Mouse (Mus musculus) hindbrain, embryonic 11.5 days (tissue): ENCODE measurements around the gene Sez6l. TPM values are rescaled to one million over a fixed set of nuclear protein-coding genes. Genes with fewer than 3 reads are reported as not detected.

Experiments
- ATAC-seq: fragments of 200-750 bp; cut with Nextera tagmentation; 2 replicates; pipeline ENCODE4 v1.8.0; 2017; ENCODE audit warnings: mild to moderate bottlenecking, moderate TSS enrichment, moderate library complexity; ENCODE audit not compliant: low FRiP score
- DNase-seq: peaks from one replicate; pipeline ENCODE4 v3.0.0-alpha.2; 2015; ENCODE audit warnings: low spot score
- H3K27ac ChIP-seq: fragments of 300-500 bp; sonication (generic); 2 replicates; pipeline ENCODE4 v1.5.1; 2014; ENCODE audit warnings: mild to moderate bottlenecking, low read depth, low read length
- H3K27me3 ChIP-seq: fragments of 300-500 bp; sonication (generic); 2 replicates; pipeline ENCODE4 v1.6.1; 2014; ENCODE audit warnings: mild to moderate bottlenecking, low read length, moderate library complexity, mixed read lengths; ENCODE audit not compliant: control insufficient read depth, insufficient read depth
- H3K36me3 ChIP-seq: fragments of 300-500 bp; sonication (generic); 2 replicates; pipeline ENCODE4 v1.6.1; 2014; ENCODE audit warnings: mild to moderate bottlenecking, low read length, moderate library complexity, mixed read lengths; ENCODE audit not compliant: control insufficient read depth, insufficient read depth
- H3K4me1 ChIP-seq: fragments of 300-500 bp; sonication (generic); replicated peaks from 2 replicates; pipeline ENCODE4 v1.6.1; 2014; ENCODE audit warnings: low read length, mixed read lengths; ENCODE audit not compliant: control insufficient read depth, insufficient read depth
- H3K4me2 ChIP-seq: fragments of 300-500 bp; sonication (generic); replicated peaks from 2 replicates; pipeline ENCODE4 v1.6.1; 2014; ENCODE audit warnings: mild to moderate bottlenecking, low read depth, low read length
- H3K4me3 ChIP-seq: fragments of 300-500 bp; sonication (generic); 2 replicates; pipeline ENCODE4 v1.5.1; 2014; ENCODE audit warnings: low read depth, low read length
- H3K9ac ChIP-seq: fragments of 300-500 bp; sonication (generic); 2 replicates; pipeline ENCODE4 v1.6.1; 2014; ENCODE audit warnings: low read depth, low read length
- H3K9me3 ChIP-seq: fragments of 300-500 bp; sonication (generic); 2 replicates; pipeline ENCODE4 v1.6.1; 2016; ENCODE audit warnings: low read length; ENCODE audit not compliant: control insufficient read depth
- WGBS: fragments of 180-500 bp; shearing (Covaris S2); extraction: QIAGEN DNeasy Blood & Tissue Kit; methylation state at CpG from one replicate; pipeline ENCODE4 v1.1.7; 2014; 5-methylcytosine and 5-hydroxymethylcytosine counted together
- polyA plus RNA-seq: library from polyadenylated mRNA; unstranded; fragments of >200 nt; fragmentation: Nextera tagmentation; extraction: Ambion mirVana; gene quantifications from 2 replicates; pipeline ENCODE4 v1.2.1, GENCODE M21; 2014

The Sez6l gene
- 4.9 and 5.1 TPM in 2 replicates for polyA plus RNA-seq

DNA sequence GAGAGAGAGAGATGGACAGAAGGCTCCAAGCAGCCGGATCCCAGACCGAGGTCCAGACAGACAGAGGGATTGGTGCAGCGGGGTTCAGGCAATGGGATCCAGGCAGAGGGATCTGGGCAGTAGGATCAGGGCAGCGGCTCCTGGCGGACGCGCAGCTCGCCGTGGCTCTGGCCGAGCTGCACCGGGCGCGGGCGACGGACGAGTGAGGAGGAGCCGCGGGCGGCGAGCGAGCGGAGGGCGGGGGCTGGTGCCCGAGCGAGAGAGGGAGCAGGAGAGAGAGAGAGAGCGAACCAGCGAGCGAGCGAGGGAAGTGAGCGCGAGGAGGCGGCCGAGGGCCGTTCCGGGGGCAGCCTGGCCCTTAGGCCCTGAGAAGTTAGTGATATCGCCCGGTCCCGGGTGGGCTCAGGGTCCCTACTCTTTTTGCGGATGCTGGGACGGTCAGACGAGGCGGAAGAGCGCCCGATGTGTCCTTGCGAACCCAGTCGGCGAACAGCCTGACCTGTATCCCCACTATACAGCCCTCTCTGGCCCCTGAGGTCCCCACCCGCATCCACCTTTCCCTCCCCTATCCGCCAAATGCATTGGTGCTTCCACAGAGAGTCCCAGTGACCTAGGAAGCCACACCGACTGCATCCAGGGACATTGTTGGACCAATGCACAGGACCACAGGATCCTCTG lies at the start of gene Sez6l:
TSS of gene Sez6l (minus strand) at position 193 of the 678 bp plus-strand sequence.
- H3K27ac ChIP-seq, result peak within 1 kb of the TSS; percentile 53
- H3K9me3 ChIP-seq, result no peaks in the 10 kb centered on the region
- H3K27me3 ChIP-seq, result peaks cover 41% of the 10 kb centered on the region
- H3K36me3 ChIP-seq, result no peaks in the 10 kb centered on the region
- H3K9ac ChIP-seq, result peak within 1 kb of the TSS; percentile 60
- peak within 1 kb of the TSS; percentile 51 for H3K4me3 ChIP-seq
- H3K4me2 ChIP-seq, result peak within 1 kb of the TSS; percentile 89
- H3K4me1 ChIP-seq, result peaks cover 9% of the 10 kb centered on the region
- WGBS, result 1% methylated on average over 48 of the region's 50 CpGs
- ATAC-seq (peak; percentile 67), DNase-seq (peak; percentile 84)

DNA sequence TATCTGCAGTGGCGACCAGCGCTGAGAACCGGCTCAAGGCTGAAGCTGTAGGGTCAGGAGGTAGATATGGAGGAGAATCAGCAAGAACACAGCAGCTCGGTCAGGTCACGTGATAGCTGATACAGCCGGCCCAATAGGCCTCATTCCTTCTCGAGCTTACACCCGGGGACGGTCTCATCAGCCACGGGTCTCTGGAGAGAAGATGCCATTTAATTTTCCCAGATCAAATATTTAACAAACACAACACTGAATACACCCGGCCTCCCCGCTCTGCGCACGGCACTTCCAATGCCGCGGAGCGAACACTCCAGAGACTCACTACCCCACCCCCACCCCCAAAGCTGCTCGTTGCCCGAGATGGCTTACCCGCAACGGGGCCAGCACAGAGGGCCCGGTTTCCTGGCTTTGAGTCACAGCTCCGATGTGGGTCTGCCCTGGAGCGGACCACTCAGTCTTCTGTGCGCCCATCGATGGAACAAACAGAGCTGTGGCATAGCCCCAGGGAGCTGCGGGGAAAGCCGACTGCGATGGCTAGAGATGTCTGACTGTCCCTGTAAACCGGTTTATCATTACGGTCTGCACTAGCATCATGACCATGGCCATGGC lies 48.7 kb upstream of the Sez6l start:
- WGBS, result 41% methylated on average over 31 of the region's 31 CpGs
- peak; percentile 18 for DNase-seq
- no peak overlapping the region for H3K9ac ChIP-seq
- H3K36me3 ChIP-seq, result no peaks in the 10 kb centered on the region
- H3K4me3 ChIP-seq, result no peak overlapping the region
- H3K27ac ChIP-seq, result no peak overlapping the region
- no peaks in the 10 kb centered on the region; the same call in 1 of the 2 replicates for H3K27me3 ChIP-seq
- ATAC-seq, result peak; percentile 43; the same call in 1 of the 2 replicates
- H3K4me1 ChIP-seq, result no peaks in the 10 kb centered on the region; the same call in 1 of the 2 replicates
- H3K4me2 ChIP-seq, result no peak overlapping the region; the same call in 1 of the 2 replicates
- no peaks in the 10 kb centered on the region for H3K9me3 ChIP-seq

DNA sequence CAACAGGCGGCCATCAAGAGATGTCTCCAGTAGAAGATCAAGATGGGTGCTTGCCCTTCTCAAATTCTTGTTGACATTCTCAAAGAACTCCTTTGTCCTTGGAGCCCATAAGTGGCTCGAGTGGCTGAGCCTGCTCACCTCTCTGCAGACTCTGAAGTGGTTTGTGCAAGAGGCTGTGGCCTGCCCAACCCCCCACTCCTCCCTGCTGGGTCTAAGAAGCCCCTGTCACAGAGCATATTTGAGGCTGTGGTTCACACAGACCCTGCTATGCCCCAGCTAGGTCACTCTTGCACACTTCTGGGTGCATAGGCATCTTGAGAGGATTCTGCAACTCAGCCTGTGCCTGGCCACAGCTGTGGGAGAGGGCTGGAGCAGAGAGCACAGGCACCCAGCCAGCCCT lies 46.0 kb upstream of the Sez6l start:
- H3K36me3 ChIP-seq, result no peaks in the 10 kb centered on the region
- no peak overlapping the region for H3K4me2 ChIP-seq
- H3K9ac ChIP-seq, result no peak overlapping the region
- no peaks in the 10 kb centered on the region; the same call in 1 of the 2 replicates for H3K4me1 ChIP-seq
- 50% methylated on average over 2 of the region's 2 CpGs for WGBS
- no peaks in the 10 kb centered on the region for H3K9me3 ChIP-seq
- H3K27ac ChIP-seq, result no peak overlapping the region
- ATAC-seq (no peak), DNase-seq (no peak)
- no peak overlapping the region for H3K4me3 ChIP-seq
- H3K27me3 ChIP-seq, result no peaks in the 10 kb centered on the region; the same call in 1 of the 2 replicates

GRCm38 (mm10) chr5:112620256-112620655 lies 43.3 kb upstream of the Sez6l start:
- no peaks in the 10 kb centered on the region for H3K36me3 ChIP-seq
- no peaks in the 10 kb centered on the region for H3K4me1 ChIP-seq
- no peak overlapping the region for H3K4me3 ChIP-seq
- no peaks in the 10 kb centered on the region; the same call in 1 of the 2 replicates for H3K27me3 ChIP-seq
- no peak overlapping the region for H3K4me2 ChIP-seq
- WGBS, result 60% methylated on average over 3 of the region's 3 CpGs
- DNase-seq (no peak), ATAC-seq (no peak)
- H3K27ac ChIP-seq, result no peak overlapping the region
- no peak overlapping the region for H3K9ac ChIP-seq
- no peaks in the 10 kb centered on the region for H3K9me3 ChIP-seq

DNA sequence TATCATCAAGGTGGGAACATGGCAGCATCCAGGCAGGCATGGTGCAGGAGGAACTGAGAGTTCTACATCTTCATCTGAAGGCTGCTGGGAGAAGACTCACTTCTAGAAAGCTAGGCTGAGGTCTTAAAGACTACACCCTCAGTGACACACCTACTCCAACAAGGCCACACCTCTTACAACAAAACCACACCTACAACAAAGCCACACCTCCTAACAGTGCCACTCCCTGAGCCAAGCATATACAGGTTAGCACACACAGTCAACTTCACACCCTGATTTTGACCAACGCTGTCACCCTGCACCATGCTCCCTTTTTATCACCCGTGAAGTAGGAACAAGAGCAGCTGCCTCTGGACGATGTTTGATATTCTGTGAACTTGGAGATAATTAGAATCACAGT lies 42.4 kb upstream of the Sez6l start:
- no peak overlapping the region for H3K4me2 ChIP-seq
- no peaks in the 10 kb centered on the region for H3K9me3 ChIP-seq
- H3K4me3 ChIP-seq, result no peak overlapping the region
- H3K4me1 ChIP-seq, result no peaks in the 10 kb centered on the region
- H3K36me3 ChIP-seq, result no peaks in the 10 kb centered on the region
- no peak for DNase-seq
- 88% methylated on average over 3 of the region's 3 CpGs for WGBS
- no peak for ATAC-seq
- H3K9ac ChIP-seq, result no peak overlapping the region
- H3K27ac ChIP-seq, result no peak overlapping the region
- H3K27me3 ChIP-seq, result no peaks in the 10 kb centered on the region; the same call in 1 of the 2 replicates

DNA sequence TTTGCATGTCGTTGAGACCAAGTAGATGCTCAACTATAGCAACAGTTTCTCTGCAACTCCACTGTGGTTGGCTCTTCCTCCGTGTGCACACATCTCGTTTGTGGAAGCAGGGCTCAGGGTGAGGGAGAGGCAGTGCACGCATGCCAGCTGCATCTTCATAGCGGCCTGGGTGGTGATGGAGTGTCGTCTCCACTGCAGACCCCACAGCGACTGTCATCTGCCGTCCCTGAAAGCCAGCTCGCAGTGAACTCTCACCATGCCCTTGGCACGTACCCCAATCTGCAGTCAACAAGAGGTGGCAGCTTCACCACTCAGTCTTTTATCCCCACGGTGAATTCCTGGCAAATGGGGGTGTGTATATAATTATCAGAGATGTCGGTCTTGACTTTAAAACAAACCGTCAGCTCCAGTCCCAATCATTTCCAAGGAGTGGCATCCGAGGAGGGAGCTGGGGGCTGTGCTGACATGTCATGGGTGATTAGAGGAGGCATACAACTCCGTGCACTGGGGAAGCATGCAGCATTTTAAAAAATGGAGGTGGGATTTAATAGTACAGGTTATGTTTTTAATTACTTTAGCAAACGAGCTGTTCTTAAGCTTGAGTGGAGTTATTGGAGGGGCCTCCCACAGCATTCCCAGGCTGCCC lies 40.7 kb upstream of the Sez6l start:
- WGBS, result 83% methylated on average over 16 of the region's 16 CpGs
- Histone ChIP-seq H3K4me2 (no peak overlapping the region), H3K9me3 (no peaks in the 10 kb centered on the region), H3K4me3 (no peak overlapping the region), H3K9ac (no peak overlapping the region), H3K4me1 (no peaks in the 10 kb centered on the region), H3K27ac (no peak overlapping the region), H3K27me3 (no peaks in the 10 kb centered on the region; the same call in 1 of the 2 replicates), H3K36me3 (no peaks in the 10 kb centered on the region)
- no peak for DNase-seq
- no peak for ATAC-seq

GRCm38 (mm10) chr5:112615946-112616617 lies 39.1 kb upstream of the Sez6l start:
- no peak overlapping the region for H3K4me3 ChIP-seq
- DNase-seq (no peak), ATAC-seq (no peak)
- no peak overlapping the region for H3K4me2 ChIP-seq
- no peak overlapping the region for H3K9ac ChIP-seq
- WGBS, result 58% methylated on average over 7 of the region's 7 CpGs
- no peaks in the 10 kb centered on the region for H3K4me1 ChIP-seq
- H3K27ac ChIP-seq, result no peak overlapping the region
- H3K27me3 ChIP-seq, result no peaks in the 10 kb centered on the region
- H3K9me3 ChIP-seq, result no peaks in the 10 kb centered on the region
- no peaks in the 10 kb centered on the region for H3K36me3 ChIP-seq

- Histone ChIP-seq H3K4me2 (no peak overlapping the region), H3K4me3 (no peak overlapping the region), H3K9ac (no peak overlapping the region), H3K27ac (no peak overlapping the region), H3K4me1 (no peaks in the 10 kb centered on the region), H3K36me3 (no peaks in the 10 kb centered on the region), H3K9me3 (no peaks in the 10 kb centered on the region), H3K27me3 (no peaks in the 10 kb centered on the region)
- ATAC-seq (no peak), DNase-seq (no peak)
- WGBS, result 63% methylated on average over 9 of the region's 9 CpGs
Measured at GRCm38 (mm10) chr5:112607867-112608516, 31.0 kb upstream of the Sez6l start.
